Mouse (Mus musculus): ENCODE data around the gene Pcdh15. TPM values are rescaled to one million over a fixed set of nuclear protein-coding genes. Genes with fewer than 3 reads are reported as not detected.
A peak's percentile ranks its signal among the peaks of the same experiment; 100 is the strongest.

The Pcdh15 gene
- polyA plus RNA-seq, 1 experiment from 2014 or later = 0.41 TPM

DNA sequence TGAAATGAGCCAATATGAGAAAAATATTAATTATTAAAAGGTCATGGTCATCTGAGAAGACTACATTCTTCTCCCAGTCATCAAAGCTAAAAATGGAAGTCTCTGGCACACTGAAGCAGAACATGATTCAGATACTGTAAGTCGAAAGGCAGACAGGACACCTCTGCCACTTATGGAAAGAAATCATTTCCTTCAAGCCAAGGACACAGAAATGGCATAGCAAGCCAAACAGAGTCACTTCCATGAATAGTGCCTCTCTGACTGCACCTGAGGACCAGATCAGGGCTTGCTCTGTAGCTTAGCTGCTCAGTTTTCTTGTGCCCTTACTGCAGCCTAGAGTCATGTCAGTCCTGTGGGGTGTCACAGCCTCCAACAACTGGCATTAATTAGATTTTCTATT, 234.3 kb downstream of the Pcdh15 start:
- ATAC-seq (no peak), DNase-seq (ENCODE audit: low read depth, low spot score) (no peak)
- CTCF ChIA-PET = no interaction called here
- H3K27me3 ChIP-seq = no peaks in the 10 kb centered on the region
- POLR2A ChIA-PET = no interaction called here
- no peak for TF ChIP-seq CTCF (IDR thresholded peaks at IDR 0.05)
- in situ Hi-C loops (cut with MboI; ENCODE audit: low pct_unique_long_range_greater_than_20kb) = no loop called here

DNA sequence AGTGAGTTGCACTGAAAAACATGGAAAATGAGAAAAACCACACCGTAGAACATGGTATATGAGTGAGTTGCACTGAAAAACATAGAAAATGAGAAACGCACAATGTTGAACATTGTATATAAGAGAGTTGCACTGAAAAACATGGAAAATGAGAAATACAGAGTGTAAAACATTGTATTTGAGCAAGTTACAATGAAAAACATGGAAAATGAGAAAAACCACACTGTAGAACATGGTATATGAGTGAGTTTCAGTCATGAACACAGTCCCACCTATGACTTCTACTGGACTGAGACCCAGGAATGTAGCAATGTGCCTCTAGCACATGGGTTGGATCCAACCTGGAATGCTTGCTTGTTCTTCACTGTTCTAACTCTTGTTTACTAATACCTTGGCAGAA, 279.9 kb downstream of the Pcdh15 start:
- CTCF ChIA-PET = no interaction called here
- no peak for ATAC-seq
- no peak for TF ChIP-seq CTCF (IDR thresholded peaks at IDR 0.05)
- peak; percentile 95 for DNase-seq (ENCODE audit: low read depth, low spot score)
- in situ Hi-C loops (cut with MboI; ENCODE audit: low pct_unique_long_range_greater_than_20kb) = no loop called here
- POLR2A ChIA-PET = no interaction called here
- H3K27me3 ChIP-seq = no peaks in the 10 kb centered on the region

DNA sequence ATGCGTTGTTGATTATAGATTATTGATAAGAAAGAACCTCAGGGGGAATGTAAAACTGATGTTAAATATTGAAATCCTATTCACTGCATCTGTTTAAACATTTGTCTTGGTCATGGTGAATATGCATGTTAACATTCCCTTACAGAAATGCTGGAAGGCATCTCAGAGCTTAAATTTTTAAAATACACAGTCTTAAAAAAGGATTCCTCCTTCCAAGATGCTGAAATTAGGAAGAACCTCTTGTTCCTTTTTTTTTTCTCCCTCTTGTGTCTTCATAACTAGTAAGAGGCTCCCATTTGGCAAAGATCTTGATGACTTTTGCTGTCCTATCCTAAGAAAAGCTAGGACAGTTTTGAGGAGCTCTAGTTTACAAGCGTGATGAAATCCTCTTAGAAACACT, 284.9 kb downstream of the Pcdh15 start:
- POLR2A ChIA-PET = no interaction called here

GRCm38 (mm10) chr10:73400426-73400825, 301.3 kb downstream of the Pcdh15 start:
- no peaks in the 10 kb centered on the region for H3K27me3 ChIP-seq
- in situ Hi-C loops (cut with MboI; ENCODE audit: low pct_unique_long_range_greater_than_20kb) = no loop called here
- ChIA-PET CTCF (no interaction called here), POLR2A (no interaction called here)
- TF ChIP-seq CTCF (IDR thresholded peaks at IDR 0.05) = peak; percentile 39
- no peak for ATAC-seq
- no peak for DNase-seq (ENCODE audit: low read depth, low spot score)

More for the DNA sequence above, 284.9 kb downstream of the Pcdh15 start:
- no peak for TF ChIP-seq CTCF (IDR thresholded peaks at IDR 0.05)
- no peaks in the 10 kb centered on the region for H3K27me3 ChIP-seq
- DNase-seq (ENCODE audit: low read depth, low spot score) (no peak), ATAC-seq (no peak)
- CTCF ChIA-PET = no interaction called here
- in situ Hi-C loops (cut with MboI; ENCODE audit: low pct_unique_long_range_greater_than_20kb) = no loop called here

DNA sequence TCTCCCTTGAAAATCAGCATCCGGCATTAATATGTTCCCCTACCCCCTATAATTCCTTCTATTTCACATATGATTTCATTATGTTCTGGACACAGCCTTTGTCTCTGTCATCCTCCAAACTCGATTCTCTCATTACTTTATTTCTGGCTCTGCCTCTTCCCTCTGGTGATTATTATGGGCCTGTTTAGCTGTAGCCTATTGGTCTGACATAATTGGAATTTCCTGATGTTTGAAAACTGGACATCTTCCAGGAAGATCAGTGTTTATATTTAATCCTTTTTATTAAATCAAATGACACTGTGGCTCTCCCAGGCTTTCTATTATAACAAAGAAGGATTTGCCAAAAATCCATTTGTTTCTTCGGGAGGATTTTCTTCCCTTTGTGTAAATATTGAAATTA, 326.3 kb downstream of the Pcdh15 start:
- no peak for TF ChIP-seq CTCF (IDR thresholded peaks at IDR 0.05)
- H3K27me3 ChIP-seq = no peaks in the 10 kb centered on the region
- DNase-seq (ENCODE audit: low read depth, low spot score) = no peak
- CTCF ChIA-PET = no interaction called here
- POLR2A ChIA-PET = no interaction called here
- ATAC-seq = no peak
- in situ Hi-C loops (cut with MboI; ENCODE audit: low pct_unique_long_range_greater_than_20kb) = no loop called here

- in situ Hi-C loops (cut with MboI; ENCODE audit: low pct_unique_long_range_greater_than_20kb) = no loop called here
- ChIA-PET POLR2A (no interaction called here), CTCF (no interaction called here)
- H3K27me3 ChIP-seq = no peaks in the 10 kb centered on the region
- no peak for DNase-seq (ENCODE audit: low read depth, low spot score)
- ATAC-seq = no peak
- TF ChIP-seq CTCF (IDR thresholded peaks at IDR 0.05) = no peak
Observed at GRCm38 (mm10) chr10:73431345-73431744, 332.2 kb downstream of the Pcdh15 start.

DNA sequence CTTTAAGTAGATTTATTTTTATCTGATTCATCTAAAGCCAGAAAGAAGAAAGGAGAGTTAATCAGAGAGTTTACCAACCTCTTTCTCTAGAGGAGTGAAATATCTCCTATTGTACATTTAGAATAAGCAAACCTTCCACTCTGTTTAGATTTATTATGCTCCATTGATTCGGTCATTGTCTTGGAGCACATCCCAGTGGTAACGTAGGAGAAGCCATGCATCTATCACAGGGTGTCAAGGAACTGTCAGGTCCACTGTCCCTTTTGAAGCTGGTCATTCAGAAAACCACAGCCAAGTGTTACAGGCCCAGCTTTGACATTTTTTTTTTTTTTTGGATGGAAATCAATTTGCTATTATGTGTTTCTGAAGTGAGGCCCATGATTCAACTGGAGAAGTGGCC, 384.9 kb downstream of the Pcdh15 start:
- CTCF ChIA-PET = no interaction called here

DNA sequence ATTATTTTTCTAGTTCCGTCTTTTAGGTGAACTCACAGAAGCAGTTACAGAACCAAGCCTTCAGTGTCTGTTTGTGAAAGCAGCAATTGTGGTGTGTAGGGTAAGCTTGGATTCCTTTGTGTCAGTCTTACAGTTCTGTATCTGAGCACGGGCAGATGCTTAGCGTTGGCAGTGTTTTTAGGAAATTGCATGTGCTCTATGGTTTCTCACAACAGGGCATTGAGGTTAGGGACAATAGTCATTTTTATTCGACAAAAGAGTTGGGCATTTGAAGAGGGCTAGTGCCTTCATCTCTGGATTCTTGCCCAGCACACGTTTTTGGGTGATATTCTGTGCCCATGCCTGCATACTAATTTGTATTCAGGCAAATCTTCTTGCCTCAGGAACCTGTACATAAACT, 392.5 kb downstream of the Pcdh15 start:
- H3K27me3 ChIP-seq = no peaks in the 10 kb centered on the region
- POLR2A ChIA-PET = no interaction called here
- CTCF ChIA-PET = no interaction called here
- ATAC-seq (no peak), DNase-seq (ENCODE audit: low read depth, low spot score) (no peak)
- in situ Hi-C loops (cut with MboI; ENCODE audit: low pct_unique_long_range_greater_than_20kb) = no loop called here
- no peak for TF ChIP-seq CTCF (IDR thresholded peaks at IDR 0.05)

More for the DNA sequence above, 384.9 kb downstream of the Pcdh15 start:
- no peaks in the 10 kb centered on the region for H3K27me3 ChIP-seq
- POLR2A ChIA-PET = no interaction called here
- ATAC-seq (no peak), DNase-seq (ENCODE audit: low read depth, low spot score) (no peak)
- no peak for TF ChIP-seq CTCF (IDR thresholded peaks at IDR 0.05)
- in situ Hi-C loops (cut with MboI; ENCODE audit: low pct_unique_long_range_greater_than_20kb) = no loop called here

DNA sequence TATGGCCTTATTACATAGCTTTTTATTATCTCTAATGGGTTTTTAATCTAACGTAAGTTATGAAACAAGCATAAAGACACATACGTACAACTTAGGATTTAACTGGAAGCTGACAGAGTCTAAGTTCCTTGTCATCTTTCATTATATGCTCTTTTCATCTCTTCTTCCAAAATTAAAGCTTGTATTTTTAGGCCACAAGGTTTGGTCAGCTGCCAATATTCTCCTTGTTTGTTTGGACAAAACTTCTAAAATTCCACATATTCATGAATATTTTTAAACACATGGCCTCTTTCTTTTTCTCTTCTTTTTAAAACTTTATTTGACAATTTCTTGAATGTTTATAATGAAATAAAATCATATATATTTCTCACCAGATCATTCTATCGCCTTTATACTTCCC, 415.7 kb downstream of the Pcdh15 start:
- ATAC-seq (no peak), DNase-seq (ENCODE audit: low read depth, low spot score) (no peak)
- in situ Hi-C loops (cut with MboI; ENCODE audit: low pct_unique_long_range_greater_than_20kb) = no loop called here
- TF ChIP-seq CTCF (IDR thresholded peaks at IDR 0.05) = no peak
- CTCF ChIA-PET = no interaction called here
- H3K27me3 ChIP-seq = no peaks in the 10 kb centered on the region
- POLR2A ChIA-PET = no interaction called here

DNA sequence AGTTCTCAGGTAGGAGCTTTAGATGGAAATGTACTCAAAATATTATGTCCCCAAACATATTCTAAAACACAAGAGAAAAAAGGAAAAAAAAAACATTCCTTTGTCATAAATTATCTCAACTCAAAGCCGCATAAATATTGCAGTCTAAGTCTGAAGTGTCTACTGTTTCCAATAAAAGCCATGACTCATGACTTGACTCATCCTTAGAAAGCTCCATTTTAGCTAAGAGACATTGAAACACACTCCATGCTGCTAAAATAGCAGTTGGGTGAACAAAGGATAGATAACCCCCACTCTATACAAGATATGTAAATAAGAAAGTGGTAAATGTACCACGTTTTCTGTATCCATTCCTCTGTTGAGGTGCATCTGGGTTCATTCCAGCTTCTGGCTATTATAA, 416.6 kb downstream of the Pcdh15 start:
- H3K27me3 ChIP-seq = no peaks in the 10 kb centered on the region
- ChIA-PET CTCF (no interaction called here), POLR2A (no interaction called here)
- in situ Hi-C loops (cut with MboI; ENCODE audit: low pct_unique_long_range_greater_than_20kb) = no loop called here
- no peak for TF ChIP-seq CTCF (IDR thresholded peaks at IDR 0.05)
- no peak for DNase-seq (ENCODE audit: low read depth, low spot score)
- ATAC-seq = no peak

GRCm38 (mm10) chr10:73519438-73519837, 420.3 kb downstream of the Pcdh15 start:
- TF ChIP-seq CTCF (IDR thresholded peaks at IDR 0.05) = no peak
- no peaks in the 10 kb centered on the region for H3K27me3 ChIP-seq
- ATAC-seq = no peak
- in situ Hi-C loops (cut with MboI; ENCODE audit: low pct_unique_long_range_greater_than_20kb) = no loop called here
- DNase-seq (ENCODE audit: low read depth, low spot score) = no peak
- ChIA-PET POLR2A (no interaction called here), CTCF (interaction anchor here (0.9 kb wide), 1 partner anchor 22 kb away, joined by 3 read pairs; no protein-coding TSS in a partner anchor)

DNA sequence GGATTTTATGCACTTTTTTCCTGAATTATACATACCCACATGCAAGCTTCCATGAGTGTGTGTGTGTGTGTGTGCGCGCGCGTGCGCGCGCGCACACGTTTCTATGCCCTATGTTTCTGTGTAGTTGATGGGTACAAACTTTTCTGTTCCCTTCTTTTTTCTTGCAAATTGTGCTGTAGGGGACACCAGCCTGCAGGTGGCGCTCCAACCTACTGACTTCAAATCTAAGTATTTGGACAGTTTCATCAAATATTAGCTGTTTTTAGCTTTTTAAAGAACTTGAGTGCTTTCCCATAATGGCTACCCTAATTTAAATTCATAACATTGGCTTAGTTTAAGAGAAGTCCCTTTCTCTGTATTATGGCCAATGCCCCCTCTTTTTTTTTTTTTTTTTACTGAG, 453.7 kb downstream of the Pcdh15 start:
- CTCF ChIA-PET = interaction anchor here (0.7 to 1.8 kb wide), 3 partner anchors 8 to 274 kb away, joined by 3 to 8 read pairs (median 4); no protein-coding TSS in a partner anchor

More for the DNA sequence above, 453.7 kb downstream of the Pcdh15 start:
- in situ Hi-C loops (cut with MboI; ENCODE audit: low pct_unique_long_range_greater_than_20kb) = no loop called here
- DNase-seq (ENCODE audit: low read depth, low spot score) (no peak), ATAC-seq (no peak)
- peak; percentile 28 for TF ChIP-seq CTCF (IDR thresholded peaks at IDR 0.05)
- H3K27me3 ChIP-seq = no peaks in the 10 kb centered on the region
- POLR2A ChIA-PET = no interaction called here
